14 mouse cellular contexts compared by ENCODE assay signal in the genomic region with DNA sequence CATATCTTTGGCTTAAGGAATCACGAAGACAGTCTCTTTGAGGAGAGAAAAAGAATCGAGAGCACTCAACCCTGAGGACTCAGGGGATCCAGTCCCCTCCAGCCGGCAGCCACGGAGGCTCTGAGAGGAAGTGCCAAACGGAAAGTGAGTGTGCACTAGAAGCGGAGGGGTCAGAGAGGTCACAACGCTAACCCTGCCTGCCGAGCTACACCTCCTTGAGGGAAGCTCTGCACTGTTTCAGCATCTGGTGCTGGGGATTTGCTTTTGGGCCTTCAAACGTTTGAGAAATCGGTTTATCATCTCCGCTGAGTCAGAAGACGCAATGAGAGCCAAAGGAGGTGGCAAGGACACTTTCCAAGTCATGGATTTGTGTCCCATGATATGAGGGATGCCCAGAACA. TPM values are rescaled to one million over a fixed set of nuclear protein-coding genes. Genes with fewer than 3 reads are reported as not detected.
DNase-seq lines count a peak whose midpoint lies in the region; ATAC-seq lines count a peak whose summit lies in the region.
"Had no signal": no experiment of that assay in that cellular context is flagged by ENCODE, and none has a peak within 500 bp of the region (broad histone marks: within the 10 kb centered on the region; RNA-seq: fewer than 3 reads in every experiment).

No protein-coding gene starts in this region.

- no peak overlapping the region for H3K9ac ChIP-seq in embryonic facial prominence, embryonic 15.5 days
- H3K9ac ChIP-seq: stomach, embryonic 15.5 days had no signal

- H3K4me2 ChIP-seq in embryonic facial prominence, embryonic 15.5 days (replicated peaks) = no peak overlapping the region
- H3K4me2 ChIP-seq: stomach, embryonic 15.5 days had no signal

- H3K4me3 ChIP-seq in embryonic facial prominence, embryonic 15.5 days (replicated peaks) = no peak overlapping the region
- no peak overlapping the region for H3K4me3 ChIP-seq in heart, embryonic 10.5 days
- H3K4me3 ChIP-seq: myocyte; stomach, embryonic 15.5 days had no signal

- H3K27ac ChIP-seq in embryonic facial prominence, embryonic 15.5 days (replicated peaks) = 0 out of 2 replicates have a peak overlapping the region, but pooled peaks have one; percentile 17
- H3K27ac ChIP-seq in heart, embryonic 10.5 days = no peak overlapping the region; the same call in 1 of the 2 replicates
- H3K27ac ChIP-seq: macrophage; stomach, embryonic 15.5 days had no signal

- H3K36me3 ChIP-seq in embryonic facial prominence, embryonic 15.5 days = 0 out of 2 replicates have a peak, but pooled peaks cover 4% of the 10 kb centered on the region
- peaks cover 12% of the 10 kb centered on the region; the same call in 1 of the 2 replicates for H3K36me3 ChIP-seq in heart, embryonic 10.5 days

- no peak for ATAC-seq in embryonic facial prominence, embryonic 15.5 days (ENCODE audit: insufficient number of reproducible peaks, low FRiP score, low TSS enrichment, low read depth)

- WGBS in embryonic facial prominence, embryonic 15.5 days = 30% methylated on average over 12 of the region's 12 CpGs
- 23% methylated on average over 12 of the region's 12 CpGs for WGBS in heart, embryonic 10.5 days

- H3K27me3 ChIP-seq in embryonic facial prominence, embryonic 15.5 days = no peaks in the 10 kb centered on the region
- no peaks in the 10 kb centered on the region for H3K27me3 ChIP-seq in heart, embryonic 10.5 days (ENCODE audit: insufficient read depth, poor library complexity, severe bottlenecking)
- H3K27me3 ChIP-seq: stomach, embryonic 15.5 days had no signal

- peaks cover 34% of the 10 kb centered on the region for H3K4me1 ChIP-seq in embryonic facial prominence, embryonic 15.5 days
- peaks cover 41% of the 10 kb centered on the region for H3K4me1 ChIP-seq in heart, embryonic 10.5 days

- peak; percentile 54 for DNase-seq in kidney, postnatal 10 days
- DNase-seq in kidney, adult 8-10 months = no peak
- DNase-seq in A20 (ENCODE audit: low read depth, low spot score) (peak; percentile 22), ES-CJ7 (ENCODE audit: low read depth, low spot score) (peak; percentile 43)
- no peak for DNase-seq in layer of hippocampus, adult 18-20 months (ENCODE audit: low spot score in 2 of 2)
- DNase-seq in cerebellum, postnatal 14 days = no peak
- DNase-seq in heart, embryonic 10.5 days (ENCODE audit: low spot score) = no peak
- DNase-seq: cerebellum, adult 18-20 months; gastrocnemius, postnatal 14 days had no signal

- H3K9me3 ChIP-seq in embryonic facial prominence, embryonic 15.5 days (replicated peaks) = no peaks in the 10 kb centered on the region
- peaks cover 3% of the 10 kb centered on the region; the same call in 1 of the 2 replicates for H3K9me3 ChIP-seq in heart, embryonic 10.5 days
- H3K9me3 ChIP-seq: stomach, embryonic 15.5 days had no signal

RNA-seq across cellular contexts. Expression of gene Tcf7l1, which starts 53.8 kb away (rescaled TPM):
- polyA plus RNA-seq in embryonic facial prominence, embryonic 15.5 days (2015; fragmentation: Nextera tagmentation; extraction: Ambion mirVana) = 52.3 and 54.7 TPM in 2 replicates
- total RNA-seq in layer of hippocampus, adult 18-20 months (2021) = 1 to 10 TPM; 3.2 to 3.5 TPM
- polyA plus RNA-seq in heart, embryonic 10.5 days (2016; fragmentation: Nextera tagmentation; extraction: Ambion mirVana) = 14.7 and 25.9 TPM in 2 replicates
- total RNA-seq: MEL had no signal
- polyA plus RNA-seq: macrophage had no signal

Comparison
In these comparisons a context has a peak if more than half of its experiments do, and no peak if none do; other contexts are left out.
1. DNase-seq: peak in kidney, postnatal 10 days (single experiment), A20 (single experiment) and ES-CJ7 (single experiment); none in kidney, adult 8-10 months (0 of 2), layer of hippocampus, adult 18-20 months (0 of 2), cerebellum, postnatal 14 days (0 of 2) and heart, embryonic 10.5 days (single experiment).